Mouse (Mus musculus) testis, adult 2 months (tissue): ENCODE measurements around the gene Ube2t. TPM values are rescaled to one million over a fixed set of nuclear protein-coding genes. Genes with fewer than 3 reads are reported as not detected.
A peak's percentile ranks its signal among the peaks of the same experiment; 100 is the strongest.

Experiments
- H3K27ac ChIP-seq: fragments of 200-500 bp; 2 replicates; pipeline ENCODE4 v1.5.1; 2012; ENCODE audit warnings: low read depth, low read length; ENCODE audit not compliant: control insufficient read depth, insufficient read depth
- H3K27me3 ChIP-seq: fragments of 200-500 bp; 2 replicates; pipeline ENCODE4 v1.6.1; 2012; ENCODE audit warnings: mild to moderate bottlenecking, low read length, moderate library complexity; ENCODE audit not compliant: control insufficient read depth, insufficient read depth
- H3K36me3 ChIP-seq: fragments of 200-500 bp; 2 replicates; pipeline ENCODE4 v1.6.1; 2012; ENCODE audit warnings: mild to moderate bottlenecking, low read length; ENCODE audit not compliant: control insufficient read depth, insufficient read depth
- H3K4me1 ChIP-seq: fragments of 200-500 bp; 2 replicates; pipeline ENCODE4 v1.6.1; 2012; ENCODE audit warnings: low read length; ENCODE audit not compliant: control insufficient read depth, insufficient read depth
- H3K4me3 ChIP-seq: fragments of 200-500 bp; 2 replicates; pipeline ENCODE4 v1.5.1; 2012; ENCODE audit warnings: low read depth, mild to moderate bottlenecking, low read length, moderate library complexity, mixed read lengths; ENCODE audit not compliant: control insufficient read depth
- CTCF ChIP-seq: fragments of 200-500 bp; IDR thresholded peaks from 2 replicates; pipeline ENCODE4 v1.5.1; 2012; ENCODE audit warnings: low read depth, mild to moderate bottlenecking, inconsistent platforms, low read length, moderate library complexity; ENCODE audit not compliant: control insufficient read depth, insufficient read depth, insufficient replicate concordance
- POLR2A ChIP-seq: fragments of 200-500 bp; IDR thresholded peaks from 2 replicates; pipeline ENCODE4 v1.6.1; 2012; ENCODE audit warnings: low read depth, mild to moderate bottlenecking, inconsistent platforms, low read length, moderate library complexity; ENCODE audit not compliant: control insufficient read depth
- polyA plus RNA-seq: library from polyadenylated mRNA; depleted of rRNA; stranded (reverse); fragments of >200 nt; gene quantifications from 2 replicates; pipeline ENCODE4 v1.2.3, GENCODE M21; 2012; rRNA removed

The Ube2t gene
- 52.9 and 54.2 TPM in 2 replicates for polyA plus RNA-seq

DNA sequence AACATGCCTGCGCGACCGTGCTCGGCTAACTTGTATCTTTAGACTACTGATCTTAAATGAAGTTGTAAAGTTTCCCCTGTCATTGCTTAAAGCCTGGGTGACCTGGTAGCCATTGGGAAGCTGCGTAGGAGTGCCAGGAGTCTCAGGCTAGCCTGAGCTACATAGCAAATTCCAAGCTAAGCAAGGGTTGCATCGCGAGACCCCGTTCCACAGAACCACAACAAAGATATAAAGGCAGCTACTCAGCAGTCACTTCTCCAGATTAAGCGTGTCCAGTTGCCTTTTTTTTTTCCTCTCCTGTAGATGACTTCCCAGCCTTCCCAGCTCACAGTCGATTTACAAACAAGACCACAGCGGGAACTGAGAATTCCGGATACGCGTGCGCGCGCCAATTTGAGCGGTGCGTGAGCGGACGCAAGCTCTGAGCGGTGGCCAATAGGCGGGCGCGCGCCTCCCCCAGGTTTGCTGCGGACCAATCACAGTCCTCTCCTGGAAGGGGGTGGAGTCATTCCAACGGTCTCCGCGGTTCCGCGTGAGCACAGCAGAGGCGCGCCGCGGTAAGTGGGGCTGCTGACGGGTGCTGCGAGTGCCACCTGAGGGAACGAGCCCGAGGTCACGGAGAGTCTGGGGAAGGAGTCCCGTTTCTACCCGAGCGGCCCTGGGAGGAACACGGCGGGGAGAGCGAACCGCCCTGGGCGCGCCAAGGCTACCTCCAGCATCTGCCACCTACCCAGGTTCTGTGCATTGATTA lies at the start of gene Ube2t:
TSS of gene Ube2t (plus strand) at position 513 of the 751 bp plus-strand sequence.
- peak within 1 kb of the TSS; percentile 96 for H3K27ac ChIP-seq
- 0 out of 2 replicates have a peak, but pooled peaks have one; percentile 17 for TF ChIP-seq CTCF
- peak; percentile 92; the same call in 1 of the 2 replicates for TF ChIP-seq POLR2A
- H3K36me3 ChIP-seq: no peaks in the 10 kb centered on the region
- no peaks in the 10 kb centered on the region for H3K27me3 ChIP-seq
- H3K4me3 ChIP-seq: peak within 1 kb of the TSS; percentile 95
- peaks cover 2% of the 10 kb centered on the region for H3K4me1 ChIP-seq

GRCm38 (mm10) chr1:134913535-134913934 lies 48.8 kb upstream of the Ube2t start:
- no peaks in the 10 kb centered on the region for H3K36me3 ChIP-seq
- no peaks in the 10 kb centered on the region for H3K27me3 ChIP-seq
- TF ChIP-seq POLR2A (no peak), CTCF (no peak)
- no peak overlapping the region for H3K27ac ChIP-seq
- peaks cover 2% of the 10 kb centered on the region for H3K4me1 ChIP-seq
- H3K4me3 ChIP-seq: no peak overlapping the region

DNA sequence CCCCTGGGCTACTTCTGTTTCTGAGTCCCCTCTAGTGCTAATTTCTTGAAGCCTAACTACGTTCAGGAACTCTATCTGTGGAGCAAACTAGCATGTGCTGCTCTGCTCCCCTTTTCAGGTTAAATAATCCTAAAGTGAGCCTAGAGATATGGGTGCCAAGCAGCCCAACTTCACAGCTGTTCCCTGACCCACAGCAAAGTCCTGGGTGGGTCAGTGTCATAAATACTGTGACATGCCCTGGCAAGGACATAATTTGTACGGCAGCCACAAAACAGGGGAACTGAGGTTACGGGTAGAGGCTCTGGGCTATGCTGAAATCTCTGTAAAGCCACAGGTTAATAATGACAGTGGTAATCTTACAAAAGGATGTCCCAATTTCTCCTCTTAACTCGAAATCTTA lies 46.9 kb upstream of the Ube2t start:
- Histone ChIP-seq H3K27ac (no peak overlapping the region), H3K27me3 (no peaks in the 10 kb centered on the region), H3K4me1 (no peaks in the 10 kb centered on the region), H3K4me3 (no peak overlapping the region), H3K36me3 (no peaks in the 10 kb centered on the region)
- TF ChIP-seq CTCF: no peak
- TF ChIP-seq POLR2A: no peak

- no peaks in the 10 kb centered on the region for H3K27me3 ChIP-seq
- no peaks in the 10 kb centered on the region for H3K4me1 ChIP-seq
Measured at GRCm38 (mm10) chr1:134919010-134919409, 43.4 kb upstream of the Ube2t start.

DNA sequence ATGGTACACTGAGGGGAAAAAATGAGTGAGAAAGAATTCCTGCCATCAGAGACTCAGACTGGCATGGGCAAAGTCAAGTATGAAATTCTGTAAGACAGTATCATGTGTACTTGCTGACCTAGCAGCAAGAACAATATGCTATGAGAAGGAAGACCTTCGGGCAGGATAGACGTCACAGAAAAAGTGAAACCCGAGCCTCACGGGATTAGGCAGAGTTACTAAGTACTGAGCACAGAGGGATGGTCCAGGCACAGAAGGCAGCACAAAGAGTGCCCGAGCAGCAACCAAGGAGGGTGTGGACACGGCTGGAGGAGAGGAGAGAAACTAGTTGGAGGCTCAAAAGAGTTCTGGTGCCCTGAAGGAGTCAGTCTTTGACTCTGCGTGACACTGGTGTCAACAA lies 29.9 kb upstream of the Ube2t start:
- H3K27me3 ChIP-seq: no peaks in the 10 kb centered on the region
- no peaks in the 10 kb centered on the region for H3K36me3 ChIP-seq
- H3K27ac ChIP-seq: no peak overlapping the region
- H3K4me1 ChIP-seq: no peaks in the 10 kb centered on the region
- H3K4me3 ChIP-seq: no peak overlapping the region
- TF ChIP-seq POLR2A (no peak), CTCF (no peak)

More at GRCm38 (mm10) chr1:134919010-134919409, 43.4 kb upstream of the Ube2t start:
- no peak overlapping the region for H3K4me3 ChIP-seq
- H3K27ac ChIP-seq: no peak overlapping the region
- TF ChIP-seq POLR2A (no peak), CTCF (no peak)
- no peaks in the 10 kb centered on the region for H3K36me3 ChIP-seq

DNA sequence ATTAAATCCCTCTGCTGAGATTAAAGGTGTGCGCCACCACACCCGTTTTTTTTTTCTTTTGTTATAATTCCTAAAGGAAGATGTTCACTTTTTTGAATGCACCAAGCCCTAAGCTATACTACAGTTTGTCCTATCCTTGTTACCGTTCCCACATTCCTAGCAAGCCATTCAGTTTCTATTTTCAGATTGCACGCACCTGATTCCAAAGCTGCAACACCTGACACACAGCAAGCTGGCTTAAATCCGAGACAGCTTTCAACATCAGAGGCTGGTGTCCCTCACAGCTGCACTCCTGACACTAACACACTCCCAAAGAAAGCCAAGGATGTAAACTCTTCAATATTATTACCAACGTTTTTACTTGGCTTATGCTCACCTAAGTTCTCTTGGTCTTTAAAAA lies 26.0 kb upstream of the Ube2t start:
- Histone ChIP-seq H3K4me1 (no peaks in the 10 kb centered on the region), H3K27me3 (no peaks in the 10 kb centered on the region), H3K27ac (no peak overlapping the region), H3K4me3 (no peak overlapping the region), H3K36me3 (no peaks in the 10 kb centered on the region)
- TF ChIP-seq POLR2A (no peak), CTCF (no peak)

DNA sequence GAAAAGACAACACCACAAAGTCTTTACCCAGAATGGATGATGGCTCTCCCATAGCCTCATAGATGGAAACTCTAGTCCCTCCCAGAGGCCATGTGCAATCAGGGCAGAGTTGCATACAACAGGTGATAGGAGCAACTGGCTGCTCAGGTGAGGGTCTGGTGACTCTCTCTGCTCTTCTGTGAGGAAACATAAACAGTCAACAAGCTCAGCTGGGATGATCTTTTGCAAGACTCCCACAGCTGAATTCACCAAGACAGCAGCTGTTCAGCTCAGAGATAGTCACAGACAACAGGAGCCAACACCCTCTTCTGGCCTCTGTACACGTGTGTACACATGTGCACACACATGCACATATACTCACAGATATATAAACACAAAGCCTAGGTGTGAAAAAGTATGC lies 24.1 kb upstream of the Ube2t start:
- no peaks in the 10 kb centered on the region for H3K4me1 ChIP-seq
- no peaks in the 10 kb centered on the region for H3K27me3 ChIP-seq
- TF ChIP-seq CTCF: no peak
- TF ChIP-seq POLR2A: no peak

More for the DNA sequence above, 24.1 kb upstream of the Ube2t start:
- H3K27ac ChIP-seq: no peak overlapping the region
- H3K4me3 ChIP-seq: no peak overlapping the region
- no peaks in the 10 kb centered on the region for H3K36me3 ChIP-seq
